ENCODE assay signal across 8 mouse cellular contexts in the genomic region with DNA sequence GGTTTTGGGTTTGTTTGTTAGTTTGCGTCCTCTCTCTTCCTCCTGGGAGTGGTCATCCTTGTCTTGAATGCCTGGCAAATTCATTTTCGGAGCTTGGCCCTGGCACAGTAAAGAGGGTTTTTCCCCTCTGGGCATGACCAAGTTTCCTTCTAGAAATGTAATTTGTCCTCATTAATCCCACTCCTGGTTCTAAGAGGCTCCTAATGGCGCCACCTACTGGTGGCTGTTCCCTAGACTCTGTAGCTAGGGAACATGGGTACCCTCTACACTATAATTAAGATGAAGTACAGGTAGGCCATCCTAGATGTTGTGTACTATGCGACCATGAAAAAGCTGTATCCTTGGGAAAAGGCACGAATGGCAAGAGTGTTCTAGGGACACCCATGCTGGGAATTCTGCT. TPM values are rescaled to one million over a fixed set of nuclear protein-coding genes. Genes with fewer than 3 reads are reported as not detected.
DNase-seq lines count a peak whose midpoint lies in the region; ATAC-seq and TF ChIP-seq lines count a peak whose summit lies in the region.

No protein-coding gene starts in this region.

- DNase-seq in hindbrain, embryonic 14.5 days (ENCODE audit: low spot score), result peak; percentile 58
- peak; percentile 70 for DNase-seq in testis, postnatal 10 days (ENCODE audit: low spot score)
- DNase-seq in testis, postnatal 14 days (ENCODE audit: low spot score), result no peak
- peak; percentile 62 to 78 for DNase-seq in cerebellum, adult 2 months
- peak; percentile 54 for DNase-seq in kidney, postnatal 14 days
- DNase-seq in frontal cortex, postnatal 25 days (ENCODE audit: low spot score in 2 of 2), result no peak
- no peak for DNase-seq in spleen, postnatal 4 days (ENCODE audit: low spot score in 2 of 2)

- peaks cover 20% of the 10 kb centered on the region; the same call in 1 of the 2 replicates for H3K4me1 ChIP-seq in hindbrain, embryonic 14.5 days (replicated peaks; ENCODE audit: control insufficient read depth, insufficient read depth, low read length)
- peaks cover 6% of the 10 kb centered on the region for H3K4me1 ChIP-seq in hindbrain, embryonic 16.5 days (ENCODE audit: control insufficient read depth, insufficient read depth, low read depth, low read length)
- no peaks in the 10 kb centered on the region; the same call in 1 of the 2 replicates for H3K4me1 ChIP-seq in cerebellum, adult 2 months (ENCODE audit: control insufficient read depth, insufficient read depth, low read length)

- no peak overlapping the region for H3K4me2 ChIP-seq in hindbrain, embryonic 14.5 days (replicated peaks)
- H3K4me2 ChIP-seq in hindbrain, embryonic 16.5 days (ENCODE audit: low read length), result no peak overlapping the region

- H3K9ac ChIP-seq in hindbrain, embryonic 14.5 days, result no peak overlapping the region
- no peak overlapping the region for H3K9ac ChIP-seq in hindbrain, embryonic 16.5 days (ENCODE audit: low read depth, low read length)

- no peak for TF ChIP-seq POLR2A in cerebellum, adult 2 months (IDR thresholded peaks at IDR 0.05; ENCODE audit: borderline replicate concordance, insufficient read depth, low read length)

- 42% methylated on average over 5 of the region's 5 CpGs for WGBS in hindbrain, embryonic 14.5 days
- WGBS in hindbrain, embryonic 16.5 days, result 45% methylated on average over 5 of the region's 5 CpGs
- WGBS in cerebellum, adult 2 months, result 49% methylated on average over 5 of the region's 5 CpGs

- no peak overlapping the region for H3K4me3 ChIP-seq in hindbrain, embryonic 14.5 days (replicated peaks; ENCODE audit: low read length)
- H3K4me3 ChIP-seq in hindbrain, embryonic 16.5 days (ENCODE audit: low read length), result no peak overlapping the region
- H3K4me3 ChIP-seq in cerebellum, adult 2 months (replicated peaks; ENCODE audit: insufficient read depth, low read depth, low read length), result no peak overlapping the region

- no peak for ATAC-seq in hindbrain, embryonic 14.5 days (ENCODE audit: low FRiP score)
- ATAC-seq in hindbrain, embryonic 16.5 days, result no peak

- H3K9me3 ChIP-seq in hindbrain, embryonic 14.5 days (ENCODE audit: control insufficient read depth, low read length), result no peaks in the 10 kb centered on the region
- H3K9me3 ChIP-seq in hindbrain, embryonic 16.5 days (ENCODE audit: control insufficient read depth, low read length), result no peaks in the 10 kb centered on the region

- H3K36me3 ChIP-seq in hindbrain, embryonic 14.5 days (replicated peaks; ENCODE audit: control insufficient read depth, insufficient read depth), result no peaks in the 10 kb centered on the region
- no peaks in the 10 kb centered on the region for H3K36me3 ChIP-seq in hindbrain, embryonic 16.5 days (ENCODE audit: control insufficient read depth, insufficient read depth, low read length)

- H3K27ac ChIP-seq in hindbrain, embryonic 14.5 days, result no peak overlapping the region
- H3K27ac ChIP-seq in hindbrain, embryonic 16.5 days (ENCODE audit: low read depth, low read length), result no peak overlapping the region
- no peak overlapping the region for H3K27ac ChIP-seq in cerebellum, adult 2 months (ENCODE audit: insufficient read depth, low read length)

- TF ChIP-seq CTCF in cerebellum, adult 2 months (IDR thresholded peaks at IDR 0.05; ENCODE audit: borderline replicate concordance, insufficient read depth, low read depth, low read length), result peak; percentile 67; the same call in 1 of the 2 replicates

- no peaks in the 10 kb centered on the region for H3K27me3 ChIP-seq in hindbrain, embryonic 14.5 days (ENCODE audit: control insufficient read depth, insufficient read depth, low read length)
- H3K27me3 ChIP-seq in hindbrain, embryonic 16.5 days (replicated peaks; ENCODE audit: control insufficient read depth, insufficient read depth, low read length), result no peaks in the 10 kb centered on the region; the same call in 1 of the 2 replicates
- H3K27me3 ChIP-seq in cerebellum, adult 2 months (ENCODE audit: control insufficient read depth, insufficient read depth, low read length), result no peaks in the 10 kb centered on the region

RNA-seq across cellular contexts. Expression of a gene that starts 11.6 kb away (rescaled TPM):
- 17.1 and 20.6 TPM in 2 replicates for polyA plus RNA-seq in hindbrain, embryonic 14.5 days (2014; fragmentation: Nextera tagmentation; extraction: Ambion mirVana)
- 25.6 and 26.8 TPM in 2 replicates for polyA plus RNA-seq in hindbrain, embryonic 16.5 days (2015; fragmentation: Nextera tagmentation; extraction: Ambion mirVana)
- polyA plus RNA-seq in cerebellum, adult 2 months (2012; rRNA removed), result 25.7 and 31.6 TPM in 2 replicates

Comparison
In these comparisons a context has a peak if more than half of its experiments do, and no peak if none do; other contexts are left out.
1. DNase-seq: peak in hindbrain, embryonic 14.5 days (single experiment), testis, postnatal 10 days (single experiment), cerebellum, adult 2 months (2 of 2) and kidney, postnatal 14 days (single experiment); none in testis, postnatal 14 days (single experiment), frontal cortex, postnatal 25 days (0 of 2) and spleen, postnatal 4 days (0 of 2).